20 mouse cellular contexts compared by ENCODE assay signal in genomic region chr3:133414747-133415146, GRCm38 (mm10).
DNase-seq lines count a peak whose midpoint lies in the region; TF ChIP-seq lines count a peak whose summit lies in the region.
"Had no signal": no experiment of that assay in that cellular context is flagged by ENCODE, and none has a peak within 500 bp of the region (broad histone marks: within the 10 kb centered on the region; RNA-seq: fewer than 3 reads in every experiment).

No protein-coding gene starts in this region.

- H3K27me3 ChIP-seq in CH12.LX (replicated peaks): no peaks in the 10 kb centered on the region
- H3K27me3 ChIP-seq: Patski had no signal

- no peaks in the 10 kb centered on the region for H3K79me2 ChIP-seq in CH12.LX (replicated peaks; ENCODE audit: control insufficient read depth, extremely low read depth, insufficient read depth, poor library complexity, severe bottlenecking)

- no peak overlapping the region for H3K4me3 ChIP-seq in CH12.LX (replicated peaks in 1 of 3; ENCODE audit: low read depth in 2 of 3, low read length in 2 of 3, poor library complexity in 1 of 3)

- H3K4me1 ChIP-seq in CH12.LX (ENCODE audit: control insufficient read depth in 1 of 2, insufficient read depth in 2 of 2): peaks cover 5 to 6% of the 10 kb centered on the region in 2 experiments; a peak in 2 of 4 replicates

- no peak for TF ChIP-seq RAD21 in CH12.LX (IDR thresholded peaks at IDR 0.05; ENCODE audit: low read depth, low read length)

- no peaks in the 10 kb centered on the region for H3K36me3 ChIP-seq in CH12.LX (replicated peaks in 1 of 2; ENCODE audit: control insufficient read depth in 1 of 2, insufficient read depth in 1 of 2, low read length in 1 of 2)
- H3K36me3 ChIP-seq: G1E had no signal

- dilution Hi-C loops in CH12.LX (cut with MboI; ENCODE audit: extremely low pct_ligation_motif_present, extremely low pct_unique_long_range_greater_than_20kb, low sequenced_read_pairs): no loop called here

- TF ChIP-seq EP300 in CH12.LX (IDR thresholded peaks at IDR 0.05; ENCODE audit: low read length): no peak

- H3K9me3 ChIP-seq in CH12.LX (replicated peaks; ENCODE audit: low read length): no peaks in the 10 kb centered on the region
- H3K9me3 ChIP-seq: G1E had no signal

- H3K27ac ChIP-seq in CH12.LX (ENCODE audit: insufficient read depth, low read depth): no peak overlapping the region

- no peak overlapping the region for H3K9ac ChIP-seq in CH12.LX (ENCODE audit: insufficient read depth, low read depth)

- no peak overlapping the region for H3K4me2 ChIP-seq in CH12.LX (ENCODE audit: insufficient read depth, low read depth, poor library complexity, severe bottlenecking)

- no peak for TF ChIP-seq CTCF in CH12.LX (conservative IDR thresholded peaks at IDR 0.05 in 1 of 2, IDR thresholded peaks at IDR 0.05 in 1 of 2; ENCODE audit: low read depth in 2 of 2, low read length in 2 of 2)

- no peak for DNase-seq in CH12.LX (ENCODE audit: extremely low read depth)
- DNase-seq in brain, adult 2 months (ENCODE audit: low read depth, low spot score): peak; percentile 6
- peak; percentile 2 for DNase-seq in telencephalon, adult 2 months (ENCODE audit: low read depth, low spot score)
- DNase-seq in adrenal gland, adult 2 months: no peak
- DNase-seq in gastrocnemius, postnatal 4 days (ENCODE audit: low spot score in 2 of 2): no peak
- DNase-seq in embryo, embryonic 10.5 days (ENCODE audit: low spot score): no peak
- DNase-seq: adrenal gland, adult 8-10 months; adrenal gland, postnatal 10 days; adrenal gland, postnatal 14 days; adrenal gland, postnatal 25 days; adrenal gland, postnatal 36 days; B cell, adult 2 months; cerebellum, adult 11 months; cerebellum, adult 11-12 months; cerebellum, adult 18-20 months; cerebellum, adult 2 months; cerebellum, adult 8-10 months; cerebellum, adult 9-10 months had no signal

- TF ChIP-seq POLR2A in CH12.LX (IDR thresholded peaks at IDR 0.05; ENCODE audit: low read depth, low read length): no peak

- in situ Hi-C loops in CH12.LX (cut with MboI; ENCODE audit: low pct_ligation_motif_present, low pct_unique_long_range_greater_than_20kb, low sequenced_read_pairs): no loop called here

TF ChIP-seq in CH12.LX, 34 proteins besides CTCF, POLR2A, EP300 and RAD21:
- peak; percentile 95 for TF ChIP-seq ZNF384 (IDR thresholded peaks at IDR 0.05; ENCODE audit: low read depth, low read length)
- no peak for TF ChIP-seq MEF2A (IDR thresholded peaks at IDR 0.05; ENCODE audit: borderline replicate concordance, low read depth, low read length)
- peak; percentile 52; the same call in 1 of the 2 replicates for TF ChIP-seq JUND (conservative IDR thresholded peaks at IDR 0.05; ENCODE audit: low read depth, low read length)
- peak; percentile 73 for TF ChIP-seq IRF4 (IDR thresholded peaks at IDR 0.05; ENCODE audit: low read depth, low read length)
- TF ChIP-seq MAFK (IDR thresholded peaks at IDR 0.05; ENCODE audit: insufficient replicate concordance, low read length): no peak
- peak; percentile 52 for TF ChIP-seq JUN (IDR thresholded peaks at IDR 0.05; ENCODE audit: insufficient read depth, low read depth, low read length)
- TF ChIP-seq BHLHE40 (IDR thresholded peaks at IDR 0.05; ENCODE audit: low read depth, low read length): peak; percentile 70

Comparison
In these comparisons a context has a peak if more than half of its experiments do, and no peak if none do; other contexts are left out.
1. DNase-seq: peak in brain, adult 2 months (single experiment) and telencephalon, adult 2 months (single experiment); none in CH12.LX (single experiment), adrenal gland, adult 2 months (single experiment), gastrocnemius, postnatal 4 days (0 of 2) and embryo, embryonic 10.5 days (single experiment).